15 mouse cellular contexts compared by ENCODE assay signal in genomic region chr2:154456621-154457020, GRCm38 (mm10). TPM values are rescaled to one million over a fixed set of nuclear protein-coding genes. Genes with fewer than 3 reads are reported as not detected.
DNase-seq lines count a peak whose midpoint lies in the region; ATAC-seq and TF ChIP-seq lines count a peak whose summit lies in the region.
"Had no signal": no experiment of that assay in that cellular context is flagged by ENCODE, and none has a peak within 500 bp of the region (broad histone marks: within the 10 kb centered on the region; RNA-seq: fewer than 3 reads in every experiment).

No protein-coding gene starts in this region.

- no peaks in the 10 kb centered on the region for H3K9me3 ChIP-seq in kidney, embryonic 15.5 days (replicated peaks)
- H3K9me3 ChIP-seq: forebrain, embryonic 12.5 days; hindbrain, embryonic 13.5 days; intestine, embryonic 15.5 days had no signal

- no peak for DNase-seq in kidney, adult 2 months
- DNase-seq in ES-CJ7 (ENCODE audit: low read depth, low spot score) = peak; percentile 53
- DNase-seq in ZHBTc4 (ENCODE audit: low read depth, low spot score) = peak; percentile 30
- DNase-seq in embryo, embryonic 11 days = no peak
- DNase-seq: adrenal gland, adult 8-10 months; cerebellum, adult 11 months; cerebellum, adult 9-10 months; cerebellum, postnatal 25 days; kidney, adult 18-20 months had no signal

- no peak for ATAC-seq in kidney, embryonic 15.5 days (replicated peaks; ENCODE audit: low FRiP score)
- ATAC-seq in frontal cortex, adult (ENCODE audit: low TSS enrichment) = no peak
- ATAC-seq: forebrain, embryonic 16.5 days had no signal

- TF ChIP-seq CTCF in kidney, adult 2 months (conservative IDR thresholded peaks at IDR 0.05; ENCODE audit: insufficient read depth, insufficient read length, low read depth, low read length) = no peak

- H3K9ac ChIP-seq in kidney, embryonic 15.5 days = no peak overlapping the region
- H3K9ac ChIP-seq: forebrain, embryonic 12.5 days; hindbrain, embryonic 13.5 days; intestine, embryonic 15.5 days had no signal

- 0 out of 2 replicates have a peak overlapping the region, but pooled peaks have one; percentile 9 for H3K27ac ChIP-seq in kidney, embryonic 15.5 days
- H3K27ac ChIP-seq in kidney, adult 2 months (ENCODE audit: insufficient read depth, low read depth, low read length) = no peak overlapping the region
- H3K27ac ChIP-seq: intestine, embryonic 15.5 days had no signal

- no peak overlapping the region for H3K4me2 ChIP-seq in kidney, embryonic 15.5 days
- H3K4me2 ChIP-seq: forebrain, embryonic 12.5 days; hindbrain, embryonic 13.5 days; intestine, embryonic 15.5 days had no signal

- H3K36me3 ChIP-seq in kidney, embryonic 15.5 days = peaks cover 11% of the 10 kb centered on the region
- H3K36me3 ChIP-seq in kidney, adult 2 months (ENCODE audit: control insufficient read depth, insufficient read depth, low read length) = no peaks in the 10 kb centered on the region
- H3K36me3 ChIP-seq: forebrain, embryonic 12.5 days; hindbrain, embryonic 13.5 days; intestine, embryonic 15.5 days had no signal

- H3K27me3 ChIP-seq in kidney, embryonic 15.5 days = no peaks in the 10 kb centered on the region
- no peaks in the 10 kb centered on the region for H3K27me3 ChIP-seq in kidney, adult 2 months (replicated peaks; ENCODE audit: control insufficient read depth, insufficient read depth, low read length)
- H3K27me3 ChIP-seq: forebrain, embryonic 12.5 days; hindbrain, embryonic 13.5 days; intestine, embryonic 15.5 days had no signal

- H3K4me3 ChIP-seq in kidney, embryonic 15.5 days (replicated peaks) = no peak overlapping the region
- no peak overlapping the region for H3K4me3 ChIP-seq in kidney, adult 2 months (ENCODE audit: insufficient read depth, low read depth, low read length)
- H3K4me3 ChIP-seq: forebrain, embryonic 12.5 days; hindbrain, embryonic 13.5 days; intestine, embryonic 15.5 days had no signal

- peaks cover 32% of the 10 kb centered on the region for H3K4me1 ChIP-seq in kidney, embryonic 15.5 days
- H3K4me1 ChIP-seq in kidney, adult 2 months (ENCODE audit: control insufficient read depth, insufficient read depth, low read length) = peaks cover 29% of the 10 kb centered on the region; the same call in 1 of the 2 replicates

- no peak for TF ChIP-seq POLR2A in kidney, adult 2 months (IDR thresholded peaks at IDR 0.05; ENCODE audit: low read depth, low read length)

RNA-seq across cellular contexts. Expression of gene Cbfa2t2, which starts 20.3 kb away (rescaled TPM):
- polyA plus RNA-seq in kidney, embryonic 15.5 days (2015; fragmentation: Nextera tagmentation; extraction: Ambion mirVana) = 38.8 and 46.0 TPM in 2 replicates
- 11.7 and 11.8 TPM in 2 replicates for polyA plus RNA-seq in kidney, adult 2 months (2012; rRNA removed)

RNA-seq across cellular contexts. Expression of gene Snta1, which starts 48.7 kb away (rescaled TPM):
- 12.0 and 12.7 TPM in 2 replicates for polyA plus RNA-seq in kidney, embryonic 15.5 days (2015; fragmentation: Nextera tagmentation; extraction: Ambion mirVana)
- 60.5 and 63.4 TPM in 2 replicates for polyA plus RNA-seq in kidney, adult 2 months (2012; rRNA removed)

Comparison
In these comparisons a context has a peak if more than half of its experiments do, and no peak if none do; other contexts are left out.
1. DNase-seq: peak in ES-CJ7 (single experiment) and ZHBTc4 (single experiment); none in kidney, adult 2 months (single experiment) and embryo, embryonic 11 days (single experiment).